Mouse (Mus musculus) liver, embryonic 14.5 days (tissue): Measurements from ENCODE around the gene Dock7.

ENCODE experiments used
- CTCF ChIP-seq: IDR thresholded peaks from 2 replicates; pipeline ENCODE4 v1.5.1; 2016; ENCODE audit warnings: antibody characterized with exemption, low read depth, control low read depth
- EP300 ChIP-seq: IDR thresholded peaks from 2 replicates; pipeline ENCODE4 v1.6.1; 2016; ENCODE audit warnings: antibody characterized with exemption, low read depth

- no peak for TF ChIP-seq CTCF
- no peak for TF ChIP-seq EP300
Observed at GRCm38 (mm10) chr4:98924071-98924905, 196.4 kb downstream of the Dock7 start.
